Mouse (Mus musculus) forebrain, embryonic 10.5 days (tissue): ENCODE measurements around the gene Myb. TPM values are rescaled to one million over a fixed set of nuclear protein-coding genes. Genes with fewer than 3 reads are reported as not detected.
A peak's percentile ranks its signal among the peaks of the same experiment; 100 is the strongest.
"Not testable (repeated sequence)": the region's sequence is repeated elsewhere in the genome, so short reads cannot be mapped to it uniquely, and the experiment has no call there.

Experiments used
- DNase-seq: peaks from one replicate; pipeline ENCODE4 v3.0.0-alpha.2; 2017; ENCODE audit warnings: low spot score; ENCODE audit errors: extremely low spot score
- H3K27ac ChIP-seq: fragments of 300-500 bp; sonication (generic); 2 replicates; pipeline ENCODE4 v1.5.1; 2016; ENCODE audit warnings: mild to moderate bottlenecking
- H3K27me3 ChIP-seq: fragments of 300-500 bp; sonication (generic); 2 replicates; pipeline ENCODE4 v1.6.1; 2016; ENCODE audit warnings: mild to moderate bottlenecking; ENCODE audit not compliant: poor library complexity, severe bottlenecking
- H3K36me3 ChIP-seq: fragments of 300-500 bp; sonication (generic); replicated peaks from 2 replicates; pipeline ENCODE4 v1.6.1; 2016; ENCODE audit warnings: mild to moderate bottlenecking, moderate library complexity
- H3K4me1 ChIP-seq: fragments of 300-500 bp; sonication (generic); 2 replicates; pipeline ENCODE4 v1.6.1; 2016
- H3K4me3 ChIP-seq: fragments of 300-500 bp; sonication (generic); 2 replicates; pipeline ENCODE4 v1.5.1; 2016; ENCODE audit warnings: mild to moderate bottlenecking, moderate library complexity
- H3K9me3 ChIP-seq: fragments of 300-500 bp; sonication (generic); 2 replicates; pipeline ENCODE4 v1.6.1; 2016; ENCODE audit warnings: mild to moderate bottlenecking, moderate library complexity
- WGBS: fragments of 180-500 bp; shearing (Covaris S2); methylation state at CpG from one replicate; pipeline ENCODE4 v1.1.7; 2016; 5-methylcytosine and 5-hydroxymethylcytosine counted together
- polyA plus RNA-seq: library from polyadenylated mRNA; unstranded; fragments of >200 nt; fragmentation: Nextera tagmentation; extraction: Ambion mirVana; gene quantifications from 2 replicates; pipeline ENCODE4 v1.2.1, GENCODE M21; 2016

The Myb gene
- polyA plus RNA-seq, 1 experiment from 2014 or later = 4.9 TPM

GRCm38 (mm10) chr10:21162124-21162523 is 1.3 kb upstream of the Myb start:
- DNase-seq = no peak
- Histone ChIP-seq H3K9me3 (no peaks in the 10 kb centered on the region), H3K4me3 (peak overlapping the region; percentile 74; the same call in 1 of the 2 replicates), H3K27me3 (peaks cover 72% of the 10 kb centered on the region), H3K4me1 (peaks cover 40% of the 10 kb centered on the region), H3K36me3 (no peaks in the 10 kb centered on the region), H3K27ac (no peak overlapping the region)
- WGBS = 43% methylated on average over 3 of the region's 3 CpGs

- peak; percentile 65 for DNase-seq
- Histone ChIP-seq H3K27me3 (peaks cover 78% of the 10 kb centered on the region), H3K4me1 (peaks cover 40% of the 10 kb centered on the region), H3K27ac (peak overlapping the region; percentile 94), H3K9me3 (no peaks in the 10 kb centered on the region), H3K36me3 (no peaks in the 10 kb centered on the region), H3K4me3 (peak overlapping the region; percentile 74)
- 2% methylated on average over 20 of the region's 20 CpGs for WGBS
Measured at GRCm38 (mm10) chr10:21161359-21162094, 743 bp upstream of the Myb start.

- WGBS = under 1% methylated on average over 44 of the region's 44 CpGs
- no peaks in the 10 kb centered on the region for H3K9me3 ChIP-seq
- DNase-seq = peak; percentile 54
- H3K27ac ChIP-seq = peak overlapping the region; percentile 94
- H3K4me3 ChIP-seq = peak overlapping the region; percentile 74
- peaks cover 3% of the 10 kb centered on the region; the same call in 1 of the 2 replicates for H3K36me3 ChIP-seq
- peaks cover 86% of the 10 kb centered on the region for H3K27me3 ChIP-seq
- H3K4me1 ChIP-seq = peaks cover 40% of the 10 kb centered on the region
Measured at GRCm38 (mm10) chr10:21159697-21160394, 938 bp downstream of the Myb start.

GRCm38 (mm10) chr10:21158918-21159443 is 1.8 kb downstream of the Myb start:
- H3K27me3 ChIP-seq = peaks cover 77% of the 10 kb centered on the region
- peak; percentile 37 for DNase-seq
- H3K27ac ChIP-seq = peak overlapping the region; percentile 94
- peak overlapping the region; percentile 74 for H3K4me3 ChIP-seq
- WGBS = under 1% methylated on average over 35 of the region's 35 CpGs
- no peaks in the 10 kb centered on the region for H3K9me3 ChIP-seq
- peaks cover 40% of the 10 kb centered on the region for H3K4me1 ChIP-seq
- peaks cover 3% of the 10 kb centered on the region; the same call in 1 of the 2 replicates for H3K36me3 ChIP-seq

GRCm38 (mm10) chr10:21158111-21158917 is 2.5 kb downstream of the Myb start:
- Histone ChIP-seq H3K9me3 (no peaks in the 10 kb centered on the region), H3K36me3 (peaks cover 10% of the 10 kb centered on the region; the same call in 1 of the 2 replicates), H3K27ac (no peak overlapping the region; the same call in 1 of the 2 replicates), H3K27me3 (peaks cover 71% of the 10 kb centered on the region), H3K4me1 (peaks cover 40% of the 10 kb centered on the region), H3K4me3 (peak overlapping the region; percentile 74)
- peak; percentile 50 for DNase-seq
- 4% methylated on average over 19 of the region's 19 CpGs for WGBS

GRCm38 (mm10) chr10:21156953-21157499 is 3.8 kb downstream of the Myb start:
- 85% methylated on average over 5 of the region's 5 CpGs for WGBS
- no peaks in the 10 kb centered on the region for H3K9me3 ChIP-seq
- no peak for DNase-seq
- H3K36me3 ChIP-seq = peaks cover 23% of the 10 kb centered on the region
- peaks cover 40% of the 10 kb centered on the region for H3K4me1 ChIP-seq
- no peak overlapping the region for H3K27ac ChIP-seq
- H3K27me3 ChIP-seq = peaks cover 58% of the 10 kb centered on the region
- no peak overlapping the region for H3K4me3 ChIP-seq

- Histone ChIP-seq H3K27me3 (peaks cover 52% of the 10 kb centered on the region), H3K4me3 (no peak overlapping the region), H3K27ac (no peak overlapping the region), H3K9me3 (no peaks in the 10 kb centered on the region), H3K4me1 (peaks cover 35% of the 10 kb centered on the region), H3K36me3 (peaks cover 28% of the 10 kb centered on the region)
- DNase-seq = no peak
- WGBS = 95% methylated on average over 3 of the region's 3 CpGs
Measured at GRCm38 (mm10) chr10:21156416-21156815, 4.4 kb downstream of the Myb start.

- peaks cover 23% of the 10 kb centered on the region for H3K4me1 ChIP-seq
- no peaks in the 10 kb centered on the region for H3K9me3 ChIP-seq
- no peak overlapping the region for H3K27ac ChIP-seq
- H3K36me3 ChIP-seq = peaks cover 41% of the 10 kb centered on the region
- H3K27me3 ChIP-seq = peaks cover 44% of the 10 kb centered on the region
- WGBS = 84% methylated on average over 3 of the region's 3 CpGs
- no peak overlapping the region for H3K4me3 ChIP-seq
- DNase-seq = no peak
Measured at GRCm38 (mm10) chr10:21154927-21155326, 5.9 kb downstream of the Myb start.

- Histone ChIP-seq H3K27me3 (peaks cover 29% of the 10 kb centered on the region), H3K4me3 (no peak overlapping the region), H3K27ac (no peak overlapping the region), H3K9me3 (no peaks in the 10 kb centered on the region), H3K36me3 (peaks cover 51% of the 10 kb centered on the region), H3K4me1 (peaks cover 8% of the 10 kb centered on the region)
- no peak for DNase-seq
- WGBS = 83% methylated on average over 4 of the region's 4 CpGs
Measured at GRCm38 (mm10) chr10:21153433-21153832, 7.4 kb downstream of the Myb start.

- Histone ChIP-seq H3K9me3 (no peaks in the 10 kb centered on the region), H3K4me1 (peaks cover 1% of the 10 kb centered on the region; the same call in 1 of the 2 replicates), H3K36me3 (peaks cover 56% of the 10 kb centered on the region), H3K4me3 (no peak overlapping the region), H3K27me3 (peaks cover 22% of the 10 kb centered on the region), H3K27ac (no peak overlapping the region)
- 93% methylated on average over 5 of the region's 5 CpGs for WGBS
- DNase-seq = no peak
Measured at GRCm38 (mm10) chr10:21152812-21153211, 8.0 kb downstream of the Myb start.

- peaks cover 56% of the 10 kb centered on the region for H3K36me3 ChIP-seq
- H3K9me3 ChIP-seq = no peaks in the 10 kb centered on the region
Measured at GRCm38 (mm10) chr10:21151320-21151719, 9.5 kb downstream of the Myb start.

GRCm38 (mm10) chr10:21149945-21150344 is 10.8 kb downstream of the Myb start:
- not testable (repeated sequence) for H3K27me3 ChIP-seq, H3K4me1 ChIP-seq, DNase-seq, H3K9me3 ChIP-seq, H3K27ac ChIP-seq, H3K4me3 ChIP-seq
- WGBS = 96% methylated on average over 6 of the region's 6 CpGs
- peaks cover 57% of the 10 kb centered on the region for H3K36me3 ChIP-seq

More at GRCm38 (mm10) chr10:21151320-21151719, 9.5 kb downstream of the Myb start:
- no peak overlapping the region for H3K27ac ChIP-seq
- no peaks in the 10 kb centered on the region for H3K4me1 ChIP-seq
- no peak overlapping the region for H3K4me3 ChIP-seq
- H3K27me3 ChIP-seq = peaks cover 7% of the 10 kb centered on the region; the same call in 1 of the 2 replicates
- DNase-seq = no peak
